Mouse (Mus musculus) bone marrow macrophage, adult 2 months (primary cell): ENCODE measurements around the gene Itpk1.

Experiments
- CTCF ChIP-seq: IDR thresholded peaks from 2 replicates; pipeline ENCODE4 v1.5.1; 2012; ENCODE audit warnings: low read depth, mild to moderate bottlenecking, low read length, moderate library complexity
- POLR2A ChIP-seq: IDR thresholded peaks from 2 replicates; pipeline ENCODE4 v1.6.1; 2012; ENCODE audit warnings: mild to moderate bottlenecking, low read depth, low read length, borderline replicate concordance

DNA sequence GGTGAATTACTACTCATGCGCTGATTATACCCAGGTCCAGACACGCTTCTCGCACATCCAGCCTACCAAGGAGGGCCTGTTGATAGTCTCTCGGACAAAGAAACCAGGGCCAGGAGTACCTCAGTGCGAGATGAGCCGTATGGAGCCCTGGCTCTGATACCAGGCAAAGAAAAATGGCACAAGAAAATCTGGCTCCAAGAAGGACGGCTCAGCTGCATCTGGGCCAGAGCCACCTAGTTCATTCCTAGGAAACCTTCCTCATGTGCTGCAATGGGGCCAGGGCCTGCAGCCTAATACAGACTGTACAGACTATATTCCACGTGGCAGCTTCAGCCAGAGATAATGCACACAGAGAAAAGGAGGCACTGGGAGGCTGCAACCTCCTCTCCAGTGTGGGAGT lies 93.8 kb downstream of the Itpk1 start:
- TF ChIP-seq POLR2A (no peak), CTCF (no peak)
